ENCODE assay signal across 16 mouse cellular contexts in genomic region chr2:138476486-138476885, GRCm38 (mm10).
DNase-seq lines count a peak whose midpoint lies in the region.
"Had no signal": no experiment of that assay in that cellular context is flagged by ENCODE, and none has a peak within 500 bp of the region (broad histone marks: within the 10 kb centered on the region; RNA-seq: fewer than 3 reads in every experiment).

No protein-coding gene starts in this region.

- H3K9me3 ChIP-seq in heart, embryonic 10.5 days: no peaks in the 10 kb centered on the region
- H3K9me3 ChIP-seq: intestine, embryonic 15.5 days; limb, embryonic 15.5 days; lung, embryonic 15.5 days had no signal

- no peaks in the 10 kb centered on the region for H3K36me3 ChIP-seq in heart, embryonic 10.5 days
- H3K36me3 ChIP-seq: intestine, embryonic 15.5 days; limb, embryonic 15.5 days; lung, embryonic 15.5 days had no signal

- H3K4me1 ChIP-seq in heart, embryonic 10.5 days: no peaks in the 10 kb centered on the region
- H3K4me1 ChIP-seq: intestine, embryonic 15.5 days; limb, embryonic 15.5 days; lung, embryonic 15.5 days had no signal

- H3K4me3 ChIP-seq in heart, embryonic 10.5 days: no peak overlapping the region
- H3K4me3 ChIP-seq: intestine, embryonic 15.5 days; limb, embryonic 15.5 days; lung, embryonic 15.5 days; myocyte had no signal

- H3K27ac ChIP-seq in heart, embryonic 10.5 days: no peak overlapping the region
- H3K27ac ChIP-seq: intestine, embryonic 15.5 days; limb, embryonic 15.5 days; lung, embryonic 15.5 days had no signal

- DNase-seq in cerebellum, adult 18-20 months: peak; percentile 19 to 45
- no peak for DNase-seq in cerebellum, adult 11 months
- DNase-seq in brain, adult 2 months (ENCODE audit: low read depth, low spot score): peak; percentile 87
- DNase-seq in frontal cortex, postnatal 14 days (ENCODE audit: low spot score in 2 of 2): peak; percentile 25 to 58
- peak; percentile 58 to 94 for DNase-seq in left cerebral cortex, postnatal 25 days (ENCODE audit: low spot score in 2 of 2)
- DNase-seq in kidney, postnatal 10 days: no peak
- DNase-seq in heart, embryonic 10.5 days (ENCODE audit: low spot score): no peak
- DNase-seq in heart, postnatal 25 days (ENCODE audit: low spot score): no peak
- DNase-seq: adrenal gland, adult 2 months; heart, postnatal 4 days; kidney, postnatal 4 days; spleen, adult 18-20 months had no signal

- no peaks in the 10 kb centered on the region for H3K27me3 ChIP-seq in heart, embryonic 10.5 days (ENCODE audit: insufficient read depth, poor library complexity, severe bottlenecking)
- H3K27me3 ChIP-seq: intestine, embryonic 15.5 days; limb, embryonic 15.5 days; lung, embryonic 15.5 days had no signal

- WGBS in heart, embryonic 10.5 days: 65% methylated on average over 3 of the region's 3 CpGs

- intact Hi-C loops in left cerebral cortex, postnatal 25 days (cut with DNase I): loop anchor here (1.0 to 10.0 kb wide), 5 partner anchors 136 to 638 kb away; no protein-coding TSS in a partner anchor
- intact Hi-C loops in heart, postnatal 25 days (cut with DNase I): no loop called here

Comparison
In these comparisons a context has a peak if more than half of its experiments do, and no peak if none do; other contexts are left out.
1. DNase-seq: peak in cerebellum, adult 18-20 months (2 of 2), brain, adult 2 months (single experiment), frontal cortex, postnatal 14 days (2 of 2) and left cerebral cortex, postnatal 25 days (2 of 2); none in cerebellum, adult 11 months (single experiment), kidney, postnatal 10 days (single experiment), heart, embryonic 10.5 days (single experiment) and heart, postnatal 25 days (single experiment).